Mouse (Mus musculus) kidney, postnatal 0 days (tissue): ENCODE results near the gene Tshz3. TPM values are rescaled to one million over a fixed set of nuclear protein-coding genes. Genes with fewer than 3 reads are reported as not detected.
A peak's percentile ranks its signal among the peaks of the same experiment; 100 is the strongest.

Experiments used
- ATAC-seq: fragments of 200-750 bp; cut with Nextera tagmentation; replicated peaks from 2 replicates; pipeline ENCODE4 v1.8.0; 2017; ENCODE audit warnings: low read depth, moderate number of reproducible peaks, moderate TSS enrichment, moderate library complexity; ENCODE audit not compliant: low FRiP score
- DNase-seq: peaks from one replicate; pipeline ENCODE4 v3.0.0-alpha.2; 2016; ENCODE audit warnings: low spot score
- H3K27ac ChIP-seq: fragments of 300-500 bp; sonication (generic); 2 replicates; pipeline ENCODE4 v1.5.1; 2014; ENCODE audit warnings: mild to moderate bottlenecking
- H3K27me3 ChIP-seq: fragments of 300-500 bp; sonication (generic); 2 replicates; pipeline ENCODE4 v1.6.1; 2014; ENCODE audit warnings: low read length, mixed read lengths; ENCODE audit not compliant: insufficient read depth
- H3K36me3 ChIP-seq: fragments of 300-500 bp; sonication (generic); 2 replicates; pipeline ENCODE4 v1.6.1; 2014; ENCODE audit warnings: low read length, mixed read lengths; ENCODE audit not compliant: insufficient read depth
- H3K4me1 ChIP-seq: fragments of 300-500 bp; sonication (generic); replicated peaks from 2 replicates; pipeline ENCODE4 v1.6.1; 2014; ENCODE audit warnings: antibody characterized with exemption, low read length, mixed read lengths; ENCODE audit not compliant: insufficient read depth
- H3K4me2 ChIP-seq: fragments of 300-500 bp; sonication (generic); 2 replicates; pipeline ENCODE4 v1.6.1; 2014; ENCODE audit warnings: mild to moderate bottlenecking, low read length, moderate library complexity, mixed read lengths
- H3K4me3 ChIP-seq: fragments of 300-500 bp; sonication (generic); replicated peaks from 2 replicates; pipeline ENCODE4 v1.5.1; 2014; ENCODE audit warnings: low read depth, low read length
- H3K9ac ChIP-seq: fragments of 300-500 bp; sonication (generic); 2 replicates; pipeline ENCODE4 v1.6.1; 2014; ENCODE audit warnings: low read depth, low read length
- H3K9me3 ChIP-seq: fragments of 300-500 bp; sonication (generic); replicated peaks from 2 replicates; pipeline ENCODE4 v1.6.1; 2016; ENCODE audit warnings: low read length, inconsistent platforms, mixed read lengths
- CTCF ChIP-seq: IDR thresholded peaks from 2 replicates; pipeline ENCODE4 v1.5.1; 2016; ENCODE audit warnings: antibody characterized with exemption, low read depth, mild to moderate bottlenecking, moderate library complexity
- WGBS: fragments of 180-500 bp; shearing (Covaris S2); extraction: QIAGEN DNeasy Blood & Tissue Kit; methylation state at CpG from one replicate; pipeline ENCODE4 v1.1.7; 2014; 5-methylcytosine and 5-hydroxymethylcytosine counted together
- polyA plus RNA-seq: library from polyadenylated mRNA; unstranded; fragments of >200 nt; fragmentation: Nextera tagmentation; extraction: Ambion mirVana; gene quantifications from 2 replicates; pipeline ENCODE4 v1.2.1, GENCODE M21; 2015

The Tshz3 gene
- polyA plus RNA-seq, 1 experiment from 2014 or later: 4.5 TPM

GRCm38 (mm10) chr7:36689049-36689793, 8.7 kb upstream of the Tshz3 start:
- Histone ChIP-seq H3K36me3 (no peaks in the 10 kb centered on the region), H3K27ac (no peak overlapping the region), H3K9me3 (no peaks in the 10 kb centered on the region), H3K4me1 (no peaks in the 10 kb centered on the region), H3K9ac (no peak overlapping the region), H3K27me3 (peaks cover 42% of the 10 kb centered on the region), H3K4me2 (no peak overlapping the region), H3K4me3 (no peak overlapping the region)
- ATAC-seq: no peak
- no peak for TF ChIP-seq CTCF
- no peak for DNase-seq
- 58% methylated on average over 7 of the region's 7 CpGs for WGBS

GRCm38 (mm10) chr7:36690551-36690950, 7.4 kb upstream of the Tshz3 start:
- no peak for ATAC-seq

GRCm38 (mm10) chr7:36691617-36692016, 6.3 kb upstream of the Tshz3 start:
- WGBS: 2% methylated on average over 14 of the region's 14 CpGs
- Histone ChIP-seq H3K36me3 (no peaks in the 10 kb centered on the region), H3K27ac (no peak overlapping the region), H3K4me2 (peak overlapping the region; percentile 34), H3K4me1 (peaks cover 6% of the 10 kb centered on the region; the same call in 1 of the 2 replicates), H3K9ac (no peak overlapping the region), H3K27me3 (peaks cover 58% of the 10 kb centered on the region), H3K9me3 (no peaks in the 10 kb centered on the region), H3K4me3 (0 out of 2 replicates have a peak overlapping the region, but pooled peaks have one; percentile 1)
- DNase-seq (no peak), ATAC-seq (no peak)
- TF ChIP-seq CTCF: no peak

More at GRCm38 (mm10) chr7:36690551-36690950, 7.4 kb upstream of the Tshz3 start:
- WGBS: 2% methylated on average over 19 of the region's 19 CpGs
- no peak overlapping the region for H3K4me3 ChIP-seq
- 0 out of 2 replicates have a peak overlapping the region, but pooled peaks have one; percentile 34 for H3K4me2 ChIP-seq
- TF ChIP-seq CTCF: peak; percentile 52
- no peak overlapping the region for H3K27ac ChIP-seq
- H3K9me3 ChIP-seq: no peaks in the 10 kb centered on the region
- H3K36me3 ChIP-seq: no peaks in the 10 kb centered on the region
- no peak overlapping the region for H3K9ac ChIP-seq
- H3K27me3 ChIP-seq: peaks cover 54% of the 10 kb centered on the region
- DNase-seq: no peak
- peaks cover 4% of the 10 kb centered on the region; the same call in 1 of the 2 replicates for H3K4me1 ChIP-seq

GRCm38 (mm10) chr7:36692381-36692780, 5.5 kb upstream of the Tshz3 start:
- DNase-seq (no peak), ATAC-seq (no peak)
- 7% methylated on average over 5 of the region's 5 CpGs for WGBS
- TF ChIP-seq CTCF: no peak
- no peak overlapping the region for H3K27ac ChIP-seq
- H3K9me3 ChIP-seq: no peaks in the 10 kb centered on the region
- H3K9ac ChIP-seq: no peak overlapping the region
- H3K27me3 ChIP-seq: peaks cover 58% of the 10 kb centered on the region
- peaks cover 6% of the 10 kb centered on the region; the same call in 1 of the 2 replicates for H3K4me1 ChIP-seq
- no peaks in the 10 kb centered on the region for H3K36me3 ChIP-seq
- H3K4me2 ChIP-seq: peak overlapping the region; percentile 34
- 0 out of 2 replicates have a peak overlapping the region, but pooled peaks have one; percentile 1 for H3K4me3 ChIP-seq

GRCm38 (mm10) chr7:36693081-36693480, 4.8 kb upstream of the Tshz3 start:
- H3K4me3 ChIP-seq: no peak overlapping the region
- ATAC-seq (no peak), DNase-seq (no peak)
- H3K27ac ChIP-seq: no peak overlapping the region
- 41% methylated on average over 3 of the region's 3 CpGs for WGBS
- H3K9me3 ChIP-seq: no peaks in the 10 kb centered on the region
- no peak overlapping the region for H3K4me2 ChIP-seq
- peaks cover 6% of the 10 kb centered on the region; the same call in 1 of the 2 replicates for H3K4me1 ChIP-seq
- TF ChIP-seq CTCF: no peak
- H3K36me3 ChIP-seq: no peaks in the 10 kb centered on the region
- H3K9ac ChIP-seq: no peak overlapping the region
- H3K27me3 ChIP-seq: peaks cover 58% of the 10 kb centered on the region

- ATAC-seq (no peak), DNase-seq (no peak)
- peak overlapping the region; percentile 80 for H3K4me3 ChIP-seq
- no peak overlapping the region for H3K9ac ChIP-seq
- peak overlapping the region; percentile 100 for H3K4me2 ChIP-seq
- WGBS: 13% methylated on average over 7 of the region's 7 CpGs
- no peaks in the 10 kb centered on the region for H3K36me3 ChIP-seq
- H3K27me3 ChIP-seq: peaks cover 58% of the 10 kb centered on the region
- H3K4me1 ChIP-seq: peaks cover 6% of the 10 kb centered on the region; the same call in 1 of the 2 replicates
- TF ChIP-seq CTCF: no peak
- no peak overlapping the region for H3K27ac ChIP-seq
- no peaks in the 10 kb centered on the region for H3K9me3 ChIP-seq
Measured at GRCm38 (mm10) chr7:36694642-36695191, 3.2 kb upstream of the Tshz3 start.
